Mouse (Mus musculus) heart, postnatal 14 days (tissue): ENCODE data around the gene Sec61a2. TPM values are rescaled to one million over a fixed set of nuclear protein-coding genes. Genes with fewer than 3 reads are reported as not detected.

Source experiments
- DNase-seq, 2 experiments: peaks; one replicate each; pipeline ENCODE4 v3.0.0; 2021 to 2022
- intact Hi-C: fragments of 180-260 bp; cut with DNase I; formaldehyde crosslinking; loops from one replicate; pipeline ENCODE4 v1.15.1; 2025
- long read RNA-seq, 2 experiments: library from polyadenylated mRNA; stranded (forward); transcript quantifications; one replicate each; pipeline ENCODE4 v2.0.0; 2021
- total RNA-seq, 2 experiments: library from RNA; stranded (reverse); gene quantifications; 2 replicates each; pipeline ENCODE4 v1.2.3; 2021

Sec61a2 gene
- total RNA-seq = 10 to 100 TPM; 19.8 to 21.1 TPM
- long read RNA-seq, experiment 1, transcript Sec61a2-202 (12 exons, 2,448 nt) = major isoform, 23 of 29 reads
- long read RNA-seq, experiment 1, partial matches to known transcripts = 2 of 29 reads
- long read RNA-seq, experiment 1, other reads (novel, unspliced or antisense) = 4 of 29 reads
- long read RNA-seq, experiment 2, transcript Sec61a2-202 (12 exons, 2,448 nt) = major isoform, 10 of 14 reads
- long read RNA-seq, experiment 2, partial matches to known transcripts = 1 of 14 reads
- long read RNA-seq, experiment 2, other reads (novel, unspliced or antisense) = 2 of 14 reads

- peak; percentile 100 for DNase-seq
- intact Hi-C loops = loop anchor here (2.0 to 10.0 kb wide), 2 partner anchors 56 to 270 kb away; partner anchors contain the start of gene Upf2
Measured at GRCm38 (mm10) chr2:5894843-5895570, at the start of gene Sec61a2. Gene Sec61a2 (minus strand): TSS chr2:5895432.

GRCm38 (mm10) chr2:5943071-5943470 is 47.8 kb upstream of the Sec61a2 start:
- DNase-seq = no peak
- intact Hi-C loops = no loop called here

DNA sequence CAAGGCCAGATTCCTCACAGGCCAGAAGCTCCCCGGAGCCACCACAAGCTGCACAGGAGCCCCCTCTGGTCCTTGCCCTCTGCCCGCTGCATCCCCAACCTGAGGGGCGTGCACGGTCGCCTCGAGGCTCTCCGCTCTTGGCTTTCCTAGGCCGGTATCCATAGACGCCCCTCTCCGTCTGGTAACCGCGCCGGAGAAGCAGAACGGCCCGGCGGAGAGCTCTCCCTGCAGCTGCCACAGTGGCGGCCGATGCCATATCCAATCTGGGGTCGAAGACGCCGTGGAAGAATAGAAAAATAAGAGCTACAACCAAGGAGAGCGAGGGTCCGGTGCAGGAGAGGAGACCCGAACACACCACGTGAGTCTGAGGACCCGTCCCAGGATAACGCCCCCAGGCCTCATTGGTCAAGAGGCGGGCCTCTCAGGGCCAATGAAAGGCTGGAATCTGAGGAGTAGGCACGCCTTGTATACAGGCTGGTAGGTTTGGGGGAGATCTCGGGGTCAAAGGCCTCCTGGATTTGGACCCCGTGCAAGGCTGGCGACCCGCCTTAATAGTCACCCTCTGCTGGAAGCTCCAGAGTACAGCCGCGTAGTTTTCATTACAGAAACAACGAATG is 47.3 kb upstream of the Sec61a2 start, which contains the start of gene Dhtkd1:
Gene Dhtkd1, minus strand, starts transcription at position 377 of the 617 bp plus-strand sequence.
- intact Hi-C loops = no loop called here
- peak; percentile 53 to 65 for DNase-seq

- intact Hi-C loops = no loop called here
- no peak for DNase-seq
Measured at GRCm38 (mm10) chr2:5941861-5942415, 46.7 kb upstream of the Sec61a2 start.

GRCm38 (mm10) chr2:5940936-5941335 is 45.7 kb upstream of the Sec61a2 start:
- no peak for DNase-seq
- intact Hi-C loops = no loop called here

- intact Hi-C loops = no loop called here
Measured at GRCm38 (mm10) chr2:5939911-5940310, 44.7 kb upstream of the Sec61a2 start.

GRCm38 (mm10) chr2:5939319-5939718 is 44.1 kb upstream of the Sec61a2 start:
- DNase-seq = no peak
- intact Hi-C loops = no loop called here

More at GRCm38 (mm10) chr2:5939911-5940310, 44.7 kb upstream of the Sec61a2 start:
- no peak for DNase-seq

GRCm38 (mm10) chr2:5936550-5936949 is 41.3 kb upstream of the Sec61a2 start:
- intact Hi-C loops = no loop called here
- no peak for DNase-seq

DNA sequence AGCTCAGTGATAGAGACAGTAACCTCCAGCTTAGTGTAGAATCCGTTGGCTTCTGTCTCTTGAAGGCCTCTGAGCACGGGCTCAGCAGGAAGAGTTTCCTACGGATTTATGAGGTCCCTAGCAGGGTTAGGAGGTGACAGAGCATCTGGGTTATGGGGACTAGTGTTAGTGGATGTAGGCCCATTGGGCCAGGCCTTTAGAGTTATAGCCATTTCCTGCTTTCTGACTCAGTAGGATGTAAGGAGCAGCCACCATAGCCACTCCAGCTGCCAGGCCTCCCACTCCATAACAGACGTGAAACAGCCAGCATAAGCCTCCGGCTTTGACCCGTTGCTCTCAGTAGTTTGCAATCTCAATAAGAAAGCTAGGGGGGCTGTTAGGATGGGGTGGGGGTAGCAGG is 40.8 kb upstream of the Sec61a2 start:
- DNase-seq = no peak
- intact Hi-C loops = no loop called here

- DNase-seq = no peak
- intact Hi-C loops = no loop called here
Measured at GRCm38 (mm10) chr2:5934936-5935335, 39.7 kb upstream of the Sec61a2 start.

- intact Hi-C loops = no loop called here
- DNase-seq = no peak
Measured at GRCm38 (mm10) chr2:5931938-5932337, 36.7 kb upstream of the Sec61a2 start.

- intact Hi-C loops = no loop called here
Measured at GRCm38 (mm10) chr2:5930291-5931054, 35.2 kb upstream of the Sec61a2 start.

GRCm38 (mm10) chr2:5929793-5930192 is 34.6 kb upstream of the Sec61a2 start:
- intact Hi-C loops = no loop called here
- no peak for DNase-seq

More at GRCm38 (mm10) chr2:5930291-5931054, 35.2 kb upstream of the Sec61a2 start:
- DNase-seq = no peak

GRCm38 (mm10) chr2:5927481-5927880 is 32.2 kb upstream of the Sec61a2 start:
- DNase-seq = no peak
- intact Hi-C loops = no loop called here

DNA sequence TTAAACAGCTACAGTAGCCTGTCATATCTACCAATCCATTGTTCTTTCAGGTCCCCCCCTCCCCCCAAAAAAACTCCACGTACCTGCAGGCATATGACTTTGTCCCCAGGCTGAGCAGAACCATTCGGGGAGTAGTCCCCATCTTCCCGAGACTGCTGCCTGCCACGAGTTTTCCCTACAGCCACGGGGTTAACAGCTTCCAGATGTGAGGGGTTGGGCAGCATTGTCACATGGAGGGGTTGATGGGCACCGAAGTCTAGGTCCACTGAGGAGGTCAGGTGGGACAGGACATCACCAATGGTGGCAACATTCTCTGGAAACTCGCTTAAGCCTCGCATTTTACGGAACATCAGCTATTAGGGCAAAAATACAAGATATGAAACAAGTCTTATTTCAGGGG is 28.6 kb upstream of the Sec61a2 start:
- intact Hi-C loops = no loop called here
- DNase-seq = no peak

- intact Hi-C loops = no loop called here
Measured at GRCm38 (mm10) chr2:5922823-5923222, 27.6 kb upstream of the Sec61a2 start.

GRCm38 (mm10) chr2:5911282-5911965 is 16.2 kb upstream of the Sec61a2 start:
- DNase-seq = peak in 1 of 2 experiments; percentile 13
- intact Hi-C loops = no loop called here

More at GRCm38 (mm10) chr2:5922823-5923222, 27.6 kb upstream of the Sec61a2 start:
- DNase-seq = no peak

DNA sequence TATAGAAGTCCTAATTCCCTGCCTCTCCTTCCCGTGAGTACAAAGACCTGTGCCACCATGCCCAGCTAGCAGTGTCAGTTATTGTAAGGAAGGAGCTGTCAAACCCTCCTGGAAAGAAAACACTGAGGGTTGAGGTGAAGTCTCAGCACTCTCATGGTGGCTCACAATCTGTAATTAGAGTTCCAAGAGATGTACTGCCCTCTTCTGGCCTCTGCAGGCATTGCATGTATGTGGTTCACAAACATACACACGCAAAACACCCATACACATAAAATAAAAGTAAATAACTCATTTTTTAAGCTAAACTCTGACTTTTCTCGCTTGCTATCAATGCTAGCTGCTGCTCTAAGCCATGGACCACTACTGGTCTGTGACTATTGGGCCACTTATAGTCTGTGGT is 11.4 kb upstream of the Sec61a2 start:
- intact Hi-C loops = no loop called here
- peak; percentile 21 to 35 for DNase-seq

DNA sequence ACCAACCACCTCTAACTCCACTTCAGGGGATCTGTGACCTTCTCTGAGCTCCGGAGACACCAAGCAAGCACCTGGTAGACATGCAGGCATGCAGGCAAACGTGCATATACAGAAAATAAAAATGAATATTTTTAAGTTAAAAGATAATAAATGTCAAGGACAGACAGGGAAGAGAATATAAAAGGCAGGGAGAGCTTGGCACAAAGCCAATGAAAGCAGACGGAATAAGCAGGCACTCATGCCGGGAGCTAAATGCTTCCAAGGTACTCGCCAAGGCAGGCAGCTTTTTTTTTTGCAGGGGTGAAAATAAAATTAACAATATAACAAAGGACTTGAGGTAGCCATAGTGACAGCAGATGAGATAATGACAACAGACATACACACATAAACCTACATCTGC is 10.9 kb upstream of the Sec61a2 start:
- DNase-seq = peak in 1 of 2 experiments; percentile 25
- intact Hi-C loops = no loop called here
